Mouse (Mus musculus): ENCODE measurements around the gene Sec22b. TPM values are rescaled to one million over a fixed set of nuclear protein-coding genes. Genes with fewer than 3 reads are reported as not detected.
A peak's percentile ranks its signal among the peaks of the same experiment; 100 is the strongest.

The Sec22b gene
- polyA plus RNA-seq, 1 experiment from 2014 or later = 138 TPM

DNA sequence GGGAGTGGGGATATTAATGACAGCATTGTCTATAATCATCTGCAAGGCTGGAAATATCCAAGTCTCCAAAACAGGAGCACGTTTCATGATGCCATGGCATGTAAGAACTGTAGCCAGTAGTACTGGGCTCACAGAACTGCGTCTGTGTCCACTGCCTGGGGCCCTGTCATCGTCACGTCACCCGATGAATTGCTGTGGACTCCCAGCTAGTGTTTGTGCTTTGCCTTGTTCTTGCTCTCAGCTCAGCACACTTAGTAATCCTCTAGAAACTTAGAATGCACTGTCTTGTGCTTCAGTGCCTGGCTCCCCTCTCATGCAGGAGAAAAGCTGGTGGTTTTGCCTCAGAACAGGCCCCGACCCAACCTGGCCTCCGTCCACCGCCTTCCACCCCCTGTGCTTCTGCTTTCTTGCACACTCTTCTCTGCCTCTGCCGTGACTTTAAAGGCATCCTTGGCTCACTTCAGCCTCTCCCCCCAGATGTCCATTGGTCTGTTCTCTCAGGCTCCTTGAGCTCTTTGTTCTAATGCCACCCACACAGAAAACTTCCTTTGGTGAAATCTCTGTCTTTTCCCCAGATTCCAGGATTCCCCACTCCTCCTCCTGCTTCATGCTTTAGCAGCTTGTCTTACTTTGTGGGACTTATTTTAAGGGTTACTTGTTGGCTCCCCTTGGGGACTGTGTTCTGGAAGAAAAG, 39.7 kb downstream of the Sec22b start:
- ATAC-seq (ENCODE audit: insufficient read depth, low FRiP score, low TSS enrichment) (peak; percentile 28; the same call in 1 of the 2 replicates), DNase-seq (ENCODE audit: low spot score) (no peak)
- Histone ChIP-seq H3K27me3 (ENCODE audit: control insufficient read depth, insufficient read depth, low read length) (no peaks in the 10 kb centered on the region), H3K36me3 (ENCODE audit: control insufficient read depth, insufficient read depth, low read length) (no peaks in the 10 kb centered on the region), H3K9ac (ENCODE audit: low read length) (0 out of 2 replicates have a peak overlapping the region, but pooled peaks have one; percentile 33), H3K4me3 (ENCODE audit: low read depth, low read length) (no peak overlapping the region), H3K9me3 (ENCODE audit: control insufficient read depth, low read length) (no peaks in the 10 kb centered on the region), H3K4me1 (ENCODE audit: control insufficient read depth, insufficient read depth, low read length) (peaks cover 41% of the 10 kb centered on the region), H3K27ac (ENCODE audit: low read depth, low read length) (peak overlapping the region; percentile 82), H3K4me2 (ENCODE audit: low read depth) (no peak overlapping the region)
- 19% methylated on average over 9 of the region's 9 CpGs for WGBS

DNA sequence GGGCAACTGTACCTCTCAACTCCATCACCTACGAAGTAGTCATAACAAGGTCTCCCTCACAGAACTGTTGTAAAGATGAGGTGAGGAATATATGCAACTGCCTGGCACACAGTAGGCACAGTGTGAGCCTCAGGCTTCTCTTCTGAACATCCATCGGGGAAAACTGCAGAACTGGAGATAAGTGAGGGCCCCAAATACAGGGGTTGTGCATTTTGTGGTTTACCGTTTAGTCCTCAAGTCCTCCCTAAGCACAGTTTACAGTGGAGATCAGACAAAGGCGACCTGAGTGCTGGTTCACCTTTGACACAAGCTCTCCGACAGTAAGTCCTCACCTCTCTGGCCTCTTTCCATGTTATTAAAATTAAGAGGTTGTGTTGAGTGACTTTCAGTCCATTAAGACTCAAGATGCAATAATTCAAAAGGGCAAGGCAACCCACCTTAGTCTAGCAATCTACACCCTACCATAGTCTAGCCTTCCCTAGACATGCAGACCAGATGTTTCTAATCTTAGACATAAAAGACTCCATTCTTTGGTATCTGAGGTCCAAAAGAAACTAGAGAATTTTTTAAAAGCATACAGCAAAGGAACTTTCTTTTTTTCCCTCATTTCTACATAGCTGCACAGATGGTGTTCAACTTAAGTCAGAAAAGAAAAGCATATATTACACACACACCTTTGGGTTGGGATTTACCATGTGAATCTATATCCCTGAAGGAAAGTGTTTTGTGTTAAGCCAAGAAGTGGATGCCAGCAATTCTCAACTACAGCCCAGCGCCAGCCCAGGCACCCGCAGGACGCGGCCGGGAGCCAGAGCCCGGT, 40.7 kb downstream of the Sec22b start:
- Histone ChIP-seq H3K9me3 (ENCODE audit: control insufficient read depth, low read length) (no peaks in the 10 kb centered on the region), H3K27ac (ENCODE audit: low read depth, low read length) (peak overlapping the region; percentile 77), H3K4me3 (ENCODE audit: low read depth, low read length) (no peak overlapping the region), H3K4me2 (ENCODE audit: low read depth) (peak overlapping the region; percentile 15), H3K27me3 (ENCODE audit: control insufficient read depth, insufficient read depth, low read length) (no peaks in the 10 kb centered on the region), H3K4me1 (ENCODE audit: control insufficient read depth, insufficient read depth, low read length) (peaks cover 43% of the 10 kb centered on the region), H3K9ac (ENCODE audit: low read length) (peak overlapping the region; percentile 35), H3K36me3 (ENCODE audit: control insufficient read depth, insufficient read depth, low read length) (no peaks in the 10 kb centered on the region)
- ATAC-seq (ENCODE audit: insufficient read depth, low FRiP score, low TSS enrichment) = no peak
- 31% methylated on average over 11 of the region's 11 CpGs for WGBS
- DNase-seq (ENCODE audit: low spot score) = no peak

DNA sequence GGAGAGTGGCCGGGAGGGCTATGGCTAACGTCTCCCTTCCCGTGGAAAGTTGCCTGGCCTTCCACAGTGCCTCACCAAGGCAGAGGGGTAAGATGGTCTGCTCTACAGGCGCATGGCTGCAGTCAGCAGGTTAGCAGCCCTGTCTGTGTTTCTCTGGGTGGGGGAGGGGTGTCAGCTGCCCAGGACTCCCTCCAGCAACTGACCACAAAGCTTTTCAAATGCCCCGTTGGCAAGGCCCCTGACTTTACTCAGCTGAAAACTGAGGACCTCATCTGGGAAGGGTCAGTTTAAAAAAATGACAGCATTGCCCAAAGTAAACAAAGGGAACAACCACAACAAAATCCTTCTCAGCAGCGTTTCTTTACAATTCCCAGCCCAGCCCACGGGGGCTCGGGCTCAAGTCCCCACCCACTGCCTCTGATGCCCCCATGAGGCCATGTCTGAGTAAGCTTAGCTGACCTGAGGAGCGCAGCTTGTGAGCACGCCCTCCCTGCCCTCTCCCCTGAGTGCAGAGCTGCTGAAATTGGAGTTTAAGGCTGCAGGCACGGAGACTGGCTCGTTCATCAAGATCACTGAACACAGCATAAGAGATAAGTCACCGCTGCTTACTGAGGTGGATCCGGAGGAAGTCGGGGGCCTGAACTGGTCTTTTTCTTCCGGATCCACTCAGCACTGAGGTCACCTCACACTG, 41.4 kb downstream of the Sec22b start:
- no peak for ATAC-seq (ENCODE audit: insufficient read depth, low FRiP score, low TSS enrichment)
- Histone ChIP-seq H3K27me3 (ENCODE audit: control insufficient read depth, insufficient read depth, low read length) (no peaks in the 10 kb centered on the region), H3K9me3 (ENCODE audit: control insufficient read depth, low read length) (no peaks in the 10 kb centered on the region), H3K27ac (ENCODE audit: low read depth, low read length) (peak overlapping the region; percentile 77), H3K4me2 (ENCODE audit: low read depth) (peak overlapping the region; percentile 15), H3K4me1 (ENCODE audit: control insufficient read depth, insufficient read depth, low read length) (peaks cover 39% of the 10 kb centered on the region), H3K9ac (ENCODE audit: low read length) (peak overlapping the region; percentile 35), H3K4me3 (ENCODE audit: low read depth, low read length) (no peak overlapping the region), H3K36me3 (ENCODE audit: control insufficient read depth, insufficient read depth, low read length) (no peaks in the 10 kb centered on the region)
- peak; percentile 63 for DNase-seq (ENCODE audit: low spot score)
- WGBS = 5% methylated on average over 16 of the region's 16 CpGs

DNA sequence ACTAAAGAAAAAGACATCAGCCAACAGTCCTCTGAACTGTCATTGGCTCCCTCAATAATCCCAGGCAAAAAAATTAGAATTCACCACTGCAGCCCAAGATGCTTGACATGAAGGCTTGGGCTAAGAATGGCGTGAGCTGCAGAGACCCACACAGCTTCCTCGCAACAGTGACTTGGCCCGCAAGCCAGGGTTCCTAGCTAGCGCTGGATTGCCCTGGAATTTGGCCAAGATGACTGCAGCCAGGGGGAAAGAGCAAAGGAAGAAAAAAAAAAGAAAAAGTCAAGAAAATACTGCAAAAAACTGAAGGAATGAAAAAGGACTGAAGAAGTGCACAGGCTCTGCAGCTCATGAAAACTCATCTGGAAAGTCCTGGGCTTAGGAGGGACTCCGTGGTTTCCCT, 43.5 kb downstream of the Sec22b start:
- Histone ChIP-seq H3K4me2 (ENCODE audit: low read depth) (no peak overlapping the region), H3K27me3 (ENCODE audit: control insufficient read depth, insufficient read depth, low read length) (no peaks in the 10 kb centered on the region), H3K36me3 (ENCODE audit: control insufficient read depth, insufficient read depth, low read length) (no peaks in the 10 kb centered on the region), H3K27ac (ENCODE audit: low read depth, low read length) (no peak overlapping the region), H3K4me1 (ENCODE audit: control insufficient read depth, insufficient read depth, low read length) (peaks cover 23% of the 10 kb centered on the region), H3K4me3 (ENCODE audit: low read depth, low read length) (no peak overlapping the region), H3K9ac (ENCODE audit: low read length) (no peak overlapping the region), H3K9me3 (ENCODE audit: control insufficient read depth, low read length) (no peaks in the 10 kb centered on the region)
- no peak for ATAC-seq (ENCODE audit: insufficient read depth, low FRiP score, low TSS enrichment)
- WGBS = 84% methylated on average over 5 of the region's 5 CpGs
- DNase-seq (ENCODE audit: low spot score) = no peak

DNA sequence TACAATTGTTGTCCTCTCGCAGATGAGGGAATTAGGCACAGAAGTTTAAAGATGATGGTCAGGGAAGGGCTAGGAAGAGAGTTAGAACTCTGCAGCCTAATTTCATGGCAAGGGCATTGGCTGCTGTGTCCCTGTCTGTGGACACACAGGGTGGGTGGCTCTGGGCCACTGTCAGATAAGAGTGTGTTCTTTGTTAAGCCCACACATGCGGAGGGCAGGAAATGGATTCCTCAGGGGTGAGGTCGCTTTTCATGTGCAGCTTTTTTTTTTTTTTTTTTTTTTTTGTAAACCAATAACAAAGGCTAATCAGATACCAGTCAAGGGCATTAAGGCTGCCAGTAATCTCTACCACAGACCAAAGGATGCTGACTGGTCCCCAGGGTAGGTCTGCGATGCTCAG, 45.4 kb downstream of the Sec22b start:
- Histone ChIP-seq H3K9ac (ENCODE audit: low read length) (no peak overlapping the region), H3K4me1 (ENCODE audit: control insufficient read depth, insufficient read depth, low read length) (peaks cover 8% of the 10 kb centered on the region), H3K9me3 (ENCODE audit: control insufficient read depth, low read length) (no peaks in the 10 kb centered on the region), H3K4me3 (ENCODE audit: low read depth, low read length) (no peak overlapping the region), H3K27ac (ENCODE audit: low read depth, low read length) (no peak overlapping the region), H3K27me3 (ENCODE audit: control insufficient read depth, insufficient read depth, low read length) (no peaks in the 10 kb centered on the region), H3K36me3 (ENCODE audit: control insufficient read depth, insufficient read depth, low read length) (no peaks in the 10 kb centered on the region), H3K4me2 (ENCODE audit: low read depth) (no peak overlapping the region)
- DNase-seq (ENCODE audit: low spot score) = no peak
- ATAC-seq (ENCODE audit: insufficient read depth, low FRiP score, low TSS enrichment) = no peak
- WGBS = 45% methylated on average over 4 of the region's 4 CpGs

DNA sequence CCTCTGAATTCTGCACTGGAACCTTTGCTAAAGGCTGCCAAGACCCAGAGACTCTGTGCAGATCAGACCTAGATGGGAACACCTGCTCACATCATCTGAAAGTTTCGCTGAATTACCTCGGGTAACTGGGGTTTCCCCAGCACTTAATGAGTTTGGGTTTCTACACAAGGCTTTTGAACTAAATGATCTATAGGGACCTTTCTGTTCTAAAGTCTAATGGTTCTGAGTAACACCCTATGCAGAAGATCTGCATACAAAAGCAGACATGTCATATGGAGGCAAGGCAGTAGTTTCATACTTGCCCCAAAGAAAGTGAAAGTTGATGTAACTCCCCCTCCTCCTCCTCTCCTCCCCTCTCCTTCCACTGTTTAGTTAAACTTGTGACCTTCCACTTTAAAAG, 47.5 kb downstream of the Sec22b start:
- Histone ChIP-seq H3K4me2 (ENCODE audit: low read depth) (no peak overlapping the region), H3K27ac (ENCODE audit: low read depth, low read length) (no peak overlapping the region), H3K36me3 (ENCODE audit: control insufficient read depth, insufficient read depth, low read length) (no peaks in the 10 kb centered on the region), H3K27me3 (ENCODE audit: control insufficient read depth, insufficient read depth, low read length) (no peaks in the 10 kb centered on the region), H3K9ac (ENCODE audit: low read length) (no peak overlapping the region), H3K4me1 (ENCODE audit: control insufficient read depth, insufficient read depth, low read length) (0 out of 2 replicates have a peak, but pooled peaks cover 2% of the 10 kb centered on the region), H3K4me3 (ENCODE audit: low read depth, low read length) (no peak overlapping the region), H3K9me3 (ENCODE audit: control insufficient read depth, low read length) (no peaks in the 10 kb centered on the region)
- no peak for ATAC-seq (ENCODE audit: insufficient read depth, low FRiP score, low TSS enrichment)
- 84% methylated on average over 2 of the region's 2 CpGs for WGBS
- no peak for DNase-seq (ENCODE audit: low spot score)

DNA sequence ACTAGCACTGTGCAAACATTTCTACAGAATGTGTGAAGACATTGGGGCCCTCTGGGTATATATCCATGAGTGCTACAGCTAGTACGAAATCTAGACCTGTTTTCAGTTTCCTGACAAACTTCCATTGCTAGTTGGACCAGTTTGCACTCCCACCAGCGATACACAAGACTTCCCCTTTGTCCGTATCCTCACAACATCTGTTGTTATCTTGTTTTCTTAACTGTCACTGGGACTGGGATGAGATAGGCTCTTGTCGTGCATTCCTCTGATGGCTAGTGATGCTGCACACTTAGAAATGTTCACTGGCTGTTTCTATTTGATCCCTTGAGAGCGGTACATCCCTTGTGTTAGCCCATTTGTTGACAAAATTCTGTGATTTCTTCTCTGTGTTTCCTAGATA, 49.0 kb downstream of the Sec22b start:
- ATAC-seq (ENCODE audit: insufficient read depth, low FRiP score, low TSS enrichment) = no peak
- H3K4me2 ChIP-seq (ENCODE audit: low read depth) = no peak overlapping the region
- no peak for DNase-seq (ENCODE audit: low spot score)
- H3K9me3 ChIP-seq (ENCODE audit: control insufficient read depth, low read length) = no peaks in the 10 kb centered on the region
- no peaks in the 10 kb centered on the region for H3K27me3 ChIP-seq (ENCODE audit: control insufficient read depth, insufficient read depth, low read length)
- H3K9ac ChIP-seq (ENCODE audit: low read length) = no peak overlapping the region
- H3K27ac ChIP-seq (ENCODE audit: low read depth, low read length) = no peak overlapping the region
- H3K36me3 ChIP-seq (ENCODE audit: control insufficient read depth, insufficient read depth, low read length) = no peaks in the 10 kb centered on the region
- no peak overlapping the region for H3K4me3 ChIP-seq (ENCODE audit: low read depth, low read length)
- 0 out of 2 replicates have a peak, but pooled peaks cover 2% of the 10 kb centered on the region for H3K4me1 ChIP-seq (ENCODE audit: control insufficient read depth, insufficient read depth, low read length)
- 68% methylated on average over 5 of the region's 5 CpGs for WGBS

DNA sequence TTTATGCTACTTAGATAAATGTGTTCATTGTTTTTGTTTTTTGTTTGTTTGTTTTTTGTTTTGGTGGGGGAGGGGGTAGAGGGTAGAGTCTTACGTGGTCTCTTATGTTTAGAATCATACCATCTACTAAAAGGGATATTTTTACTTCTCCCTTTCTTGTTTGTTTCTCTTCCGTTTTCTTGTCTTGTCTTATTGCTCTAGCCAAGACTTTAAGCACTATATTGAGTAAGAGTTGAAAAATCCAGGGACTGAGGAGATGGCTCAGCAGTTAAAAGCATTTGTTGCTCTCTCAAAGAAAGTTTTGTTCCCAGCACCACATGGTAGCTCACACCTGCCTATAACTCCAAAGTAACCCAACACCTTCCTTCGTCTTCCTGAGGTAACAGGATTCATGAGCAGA, 50.1 kb downstream of the Sec22b start:
- no peak overlapping the region for H3K9ac ChIP-seq (ENCODE audit: low read length)
- 0 out of 2 replicates have a peak, but pooled peaks cover 2% of the 10 kb centered on the region for H3K4me1 ChIP-seq (ENCODE audit: control insufficient read depth, insufficient read depth, low read length)
- no peak for ATAC-seq (ENCODE audit: insufficient read depth, low FRiP score, low TSS enrichment)
- 86% methylated on average over 3 of the region's 3 CpGs for WGBS
- no peak overlapping the region for H3K27ac ChIP-seq (ENCODE audit: low read depth, low read length)
- DNase-seq (ENCODE audit: low spot score) = no peak
- no peaks in the 10 kb centered on the region for H3K9me3 ChIP-seq (ENCODE audit: control insufficient read depth, low read length)
- H3K36me3 ChIP-seq (ENCODE audit: control insufficient read depth, insufficient read depth, low read length) = no peaks in the 10 kb centered on the region
- H3K4me3 ChIP-seq (ENCODE audit: low read depth, low read length) = no peak overlapping the region
- no peak overlapping the region for H3K4me2 ChIP-seq (ENCODE audit: low read depth)
- no peaks in the 10 kb centered on the region for H3K27me3 ChIP-seq (ENCODE audit: control insufficient read depth, insufficient read depth, low read length)

Data from neural tube, embryonic 11.5 days (tissue).